Mouse (Mus musculus) lung, postnatal 0 days (tissue): Measurements from ENCODE around the gene Wdr73. TPM values are rescaled to one million over a fixed set of nuclear protein-coding genes. Genes with fewer than 3 reads are reported as not detected.

Source experiments
- ATAC-seq: fragments of 200-750 bp; cut with Nextera tagmentation; 2 replicates; pipeline ENCODE4 v1.8.0; 2017; ENCODE audit warnings: moderate library complexity
- DNase-seq: peaks from one replicate; pipeline ENCODE4 v3.0.0-alpha.2; 2016; ENCODE audit warnings: low spot score
- H3K27ac ChIP-seq: fragments of 300-500 bp; sonication (generic); 2 replicates; pipeline ENCODE4 v1.5.1; 2014; ENCODE audit warnings: antibody characterized with exemption, mild to moderate bottlenecking, low read length, mixed read lengths
- H3K27me3 ChIP-seq: fragments of 300-500 bp; sonication (generic); replicated peaks from 2 replicates; pipeline ENCODE4 v1.6.1; 2014; ENCODE audit warnings: low read length, mixed read lengths; ENCODE audit not compliant: insufficient read depth
- H3K36me3 ChIP-seq: fragments of 300-500 bp; sonication (generic); 2 replicates; pipeline ENCODE4 v1.6.1; 2014; ENCODE audit warnings: low read length, mixed read lengths; ENCODE audit not compliant: insufficient read depth
- H3K4me1 ChIP-seq: fragments of 300-500 bp; sonication (generic); 2 replicates; pipeline ENCODE4 v1.6.1; 2014; ENCODE audit warnings: antibody characterized with exemption, low read depth, low read length, mixed read lengths; ENCODE audit not compliant: insufficient read depth
- H3K4me2 ChIP-seq: fragments of 300-500 bp; sonication (generic); replicated peaks from 2 replicates; pipeline ENCODE4 v1.6.1; 2014; ENCODE audit warnings: low read depth, mild to moderate bottlenecking, low read length, moderate library complexity, mixed read lengths
- H3K4me3 ChIP-seq: fragments of 300-500 bp; sonication (generic); 2 replicates; pipeline ENCODE4 v1.5.1; 2014; ENCODE audit warnings: low read depth, low read length
- H3K9ac ChIP-seq: fragments of 300-500 bp; sonication (generic); replicated peaks from 2 replicates; pipeline ENCODE4 v1.6.1; 2014; ENCODE audit warnings: low read depth, mild to moderate bottlenecking
- H3K9me3 ChIP-seq: fragments of 300-500 bp; sonication (generic); 2 replicates; pipeline ENCODE4 v1.6.1; 2016; ENCODE audit warnings: low read length, mixed read lengths
- CTCF ChIP-seq: IDR thresholded peaks from 2 replicates; pipeline ENCODE4 v1.5.1; 2016; ENCODE audit warnings: antibody characterized with exemption, mild to moderate bottlenecking
- EP300 ChIP-seq: IDR thresholded peaks from 2 replicates; pipeline ENCODE4 v1.6.1; 2016; ENCODE audit warnings: antibody characterized with exemption, mild to moderate bottlenecking, control low read depth
- WGBS: fragments of 180-500 bp; shearing (Covaris S2); extraction: QIAGEN DNeasy Blood & Tissue Kit; methylation state at CpG from one replicate; pipeline ENCODE4 v1.1.7; 2014; 5-methylcytosine and 5-hydroxymethylcytosine counted together
- polyA plus RNA-seq: library from polyadenylated mRNA; unstranded; fragments of >200 nt; fragmentation: Nextera tagmentation; extraction: Ambion mirVana; gene quantifications from 2 replicates; pipeline ENCODE4 v1.2.1, GENCODE M21; 2015

Gene Wdr73
- polyA plus RNA-seq, 1 experiment from 2014 or later: 17.5 TPM

- H3K27ac ChIP-seq: no peak overlapping the region
- H3K4me2 ChIP-seq: no peak overlapping the region
- TF ChIP-seq CTCF: no peak
- no peaks in the 10 kb centered on the region for H3K9me3 ChIP-seq
- ATAC-seq (no peak), DNase-seq (no peak)
- no peak overlapping the region for H3K4me3 ChIP-seq
- H3K36me3 ChIP-seq: peaks cover 22% of the 10 kb centered on the region; the same call in 1 of the 2 replicates
- peaks cover 2% of the 10 kb centered on the region for H3K4me1 ChIP-seq
- no peak overlapping the region for H3K9ac ChIP-seq
- 85% methylated on average over 7 of the region's 7 CpGs for WGBS
- H3K27me3 ChIP-seq: no peaks in the 10 kb centered on the region
These were observed 3.9 kb downstream of the Wdr73 start for GRCm38 (mm10) chr7:80897134-80897533.

- WGBS: 97% methylated on average over 14 of the region's 14 CpGs
- Histone ChIP-seq H3K4me2 (no peak overlapping the region), H3K36me3 (peaks cover 31% of the 10 kb centered on the region; the same call in 1 of the 2 replicates)
These were observed 6.1 kb downstream of the Wdr73 start for GRCm38 (mm10) chr7:80894815-80895519.

GRCm38 (mm10) chr7:80894196-80894595 lies 6.9 kb downstream of the Wdr73 start:
- H3K4me3 ChIP-seq: no peak overlapping the region
- H3K4me2 ChIP-seq: no peak overlapping the region
- ATAC-seq (no peak), DNase-seq (no peak)
- H3K4me1 ChIP-seq: no peaks in the 10 kb centered on the region
- H3K27ac ChIP-seq: 0 out of 2 replicates have a peak overlapping the region, but pooled peaks have one; percentile 26
- no peaks in the 10 kb centered on the region for H3K27me3 ChIP-seq
- no peak overlapping the region for H3K9ac ChIP-seq
- WGBS: 78% methylated on average over 7 of the region's 7 CpGs
- TF ChIP-seq EP300: no peak
- no peak for TF ChIP-seq CTCF
- H3K9me3 ChIP-seq: no peaks in the 10 kb centered on the region
- H3K36me3 ChIP-seq: peaks cover 31% of the 10 kb centered on the region; the same call in 1 of the 2 replicates

More at GRCm38 (mm10) chr7:80894815-80895519, 6.1 kb downstream of the Wdr73 start:
- no peak overlapping the region for H3K27ac ChIP-seq
- ATAC-seq (no peak), DNase-seq (no peak)
- H3K9me3 ChIP-seq: no peaks in the 10 kb centered on the region
- H3K9ac ChIP-seq: no peak overlapping the region
- H3K4me3 ChIP-seq: no peak overlapping the region
- no peaks in the 10 kb centered on the region for H3K4me1 ChIP-seq
- H3K27me3 ChIP-seq: no peaks in the 10 kb centered on the region
- TF ChIP-seq EP300 (no peak), CTCF (no peak)

GRCm38 (mm10) chr7:80893753-80894129 lies 7.3 kb downstream of the Wdr73 start:
- H3K36me3 ChIP-seq: peaks cover 31% of the 10 kb centered on the region; the same call in 1 of the 2 replicates
- H3K4me2 ChIP-seq: no peak overlapping the region
- H3K9ac ChIP-seq: no peak overlapping the region
- WGBS: 55% methylated on average over 6 of the region's 6 CpGs
- H3K4me1 ChIP-seq: no peaks in the 10 kb centered on the region
- TF ChIP-seq EP300 (peak; percentile 77), CTCF (no peak)
- H3K4me3 ChIP-seq: no peak overlapping the region
- 0 out of 2 replicates have a peak overlapping the region, but pooled peaks have one; percentile 26 for H3K27ac ChIP-seq
- peak; percentile 46 for DNase-seq
- peak; percentile 81 for ATAC-seq
- no peaks in the 10 kb centered on the region for H3K27me3 ChIP-seq
- H3K9me3 ChIP-seq: no peaks in the 10 kb centered on the region

- no peak for ATAC-seq
- Histone ChIP-seq H3K4me1 (no peaks in the 10 kb centered on the region), H3K4me2 (no peak overlapping the region), H3K9me3 (no peaks in the 10 kb centered on the region), H3K9ac (no peak overlapping the region), H3K36me3 (peaks cover 31% of the 10 kb centered on the region; the same call in 1 of the 2 replicates), H3K4me3 (no peak overlapping the region), H3K27ac (0 out of 2 replicates have a peak overlapping the region, but pooled peaks have one; percentile 26), H3K27me3 (no peaks in the 10 kb centered on the region)
- no peak for DNase-seq
- 91% methylated on average over 15 of the region's 15 CpGs for WGBS
- no peak for TF ChIP-seq CTCF
- TF ChIP-seq EP300: no peak
These were observed 7.8 kb downstream of the Wdr73 start for GRCm38 (mm10) chr7:80893086-80893752.

- no peak overlapping the region for H3K9ac ChIP-seq
- ATAC-seq: no peak
These were observed 11.2 kb downstream of the Wdr73 start for GRCm38 (mm10) chr7:80889841-80890241.

More at GRCm38 (mm10) chr7:80889841-80890241, 11.2 kb downstream of the Wdr73 start:
- WGBS: 72% methylated on average over 13 of the region's 13 CpGs
- DNase-seq: no peak
- Histone ChIP-seq H3K4me1 (no peaks in the 10 kb centered on the region), H3K36me3 (peaks cover 24% of the 10 kb centered on the region; the same call in 1 of the 2 replicates), H3K4me2 (no peak overlapping the region), H3K4me3 (no peak overlapping the region), H3K27ac (no peak overlapping the region), H3K27me3 (no peaks in the 10 kb centered on the region), H3K9me3 (no peaks in the 10 kb centered on the region)
- TF ChIP-seq EP300 (no peak), CTCF (no peak)
